Mouse (Mus musculus): ENCODE data around the gene G3bp1.

The G3bp1 gene

GRCm38 (mm10) chr11:55464707-55465106 lies 4.8 kb upstream of the G3bp1 start:
- no peak for DNase-seq (ENCODE audit: low spot score)

GRCm38 (mm10) chr11:55465177-55465576 lies 4.3 kb upstream of the G3bp1 start:
- no peak for DNase-seq (ENCODE audit: low spot score)

- DNase-seq (ENCODE audit: low spot score), result no peak
Observed at GRCm38 (mm10) chr11:55468012-55468411, 1.5 kb upstream of the G3bp1 start.

DNA sequence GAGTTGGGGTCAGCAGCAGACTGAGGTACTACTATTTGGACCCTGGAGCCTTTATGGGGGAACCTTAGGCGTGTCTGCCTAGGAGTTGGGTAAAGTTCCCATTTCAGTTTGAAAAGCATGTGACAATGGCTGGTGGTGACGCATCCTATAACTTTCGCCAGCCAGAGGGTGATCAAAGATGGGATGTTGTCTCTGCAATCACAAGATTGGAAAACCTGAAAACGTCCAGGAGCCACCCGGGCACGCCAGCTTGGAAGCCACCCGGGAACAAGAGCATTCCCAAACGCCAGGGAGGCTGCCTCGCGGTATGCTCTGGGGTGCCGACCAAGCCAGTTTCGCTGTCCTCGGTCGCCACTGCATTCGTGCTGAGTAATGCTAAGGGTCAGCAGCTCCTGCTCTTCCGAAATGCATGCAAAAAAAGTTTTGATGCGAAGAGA lies 856 bp upstream of the G3bp1 start:
- no peak for DNase-seq (ENCODE audit: low spot score)

DNA sequence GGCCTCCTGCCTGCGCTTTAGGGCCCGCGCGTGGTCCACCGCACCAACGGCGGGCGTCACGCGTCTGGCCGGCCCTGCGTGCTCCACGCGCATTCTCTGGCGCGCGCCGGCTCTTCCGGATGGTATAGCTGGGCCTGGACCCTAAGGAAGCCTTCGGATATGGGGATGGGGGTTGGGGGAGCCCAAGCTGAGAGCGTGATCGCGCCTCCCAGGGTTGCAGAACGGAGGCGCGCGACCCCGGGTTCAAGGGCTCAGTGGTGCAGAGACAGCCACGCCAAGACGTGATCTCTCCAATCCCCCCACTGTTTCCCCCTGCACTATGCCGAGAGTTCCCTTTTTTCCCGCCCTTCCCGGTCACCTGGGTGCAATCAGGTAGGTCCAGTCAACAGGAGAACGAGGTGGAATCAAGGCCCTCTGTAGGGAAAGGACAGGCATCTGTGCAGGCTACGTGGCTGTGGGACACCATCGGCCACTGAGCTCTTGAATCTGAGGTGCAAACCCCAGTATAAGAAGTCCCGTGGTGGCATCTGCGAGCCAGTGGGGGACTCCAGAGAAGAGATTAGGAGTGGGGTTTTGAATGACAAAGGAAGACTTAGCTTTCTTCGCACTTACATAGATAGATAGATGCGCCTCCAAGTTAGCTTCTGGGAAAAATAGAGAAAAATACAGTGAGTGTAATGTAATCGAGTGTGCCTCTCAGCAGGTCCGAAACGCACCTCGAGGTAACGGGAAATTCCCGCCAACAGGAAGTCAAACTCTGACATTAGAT lies 622 bp downstream of the G3bp1 start:
- peak; percentile 42 for DNase-seq (ENCODE audit: low spot score)

GRCm38 (mm10) chr11:55470761-55471160 lies 1.3 kb downstream of the G3bp1 start:
- no peak for DNase-seq (ENCODE audit: low spot score)

GRCm38 (mm10) chr11:55471467-55471866 lies 2.0 kb downstream of the G3bp1 start:
- DNase-seq (ENCODE audit: low spot score), result peak; percentile 36

GRCm38 (mm10) chr11:55473219-55473618 lies 3.7 kb downstream of the G3bp1 start:
- no peak for DNase-seq (ENCODE audit: low spot score)

DNA sequence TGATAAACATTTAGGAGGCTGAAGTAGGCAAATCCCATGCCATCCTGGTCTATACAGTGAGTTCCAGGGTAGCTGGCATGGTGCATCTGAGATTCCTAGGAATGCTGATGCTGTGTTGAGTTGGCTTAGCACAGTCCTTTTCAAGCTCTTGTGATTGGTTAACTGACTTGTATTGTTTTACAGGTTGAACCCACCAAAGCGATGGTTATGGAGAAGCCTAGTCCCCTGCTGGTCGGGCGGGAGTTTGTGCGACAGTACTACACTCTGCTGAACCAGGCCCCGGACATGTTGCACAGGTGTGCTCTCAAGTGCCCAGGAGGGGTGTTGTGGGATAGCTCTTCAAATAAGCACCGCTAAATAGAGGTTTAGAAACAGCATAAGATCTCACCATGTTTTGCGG lies 16.0 kb downstream of the G3bp1 start:
- DNase-seq (ENCODE audit: low spot score), result no peak

- no peak for DNase-seq (ENCODE audit: low spot score)
Observed at GRCm38 (mm10) chr11:55496158-55496557, 26.7 kb downstream of the G3bp1 start.

GRCm38 (mm10) chr11:55497885-55498284 lies 28.4 kb downstream of the G3bp1 start:
- peak; percentile 54 for DNase-seq (ENCODE audit: low spot score)

GRCm38 (mm10) chr11:55501955-55502531 lies 32.6 kb downstream of the G3bp1 start:
- DNase-seq (ENCODE audit: low spot score), result no peak

DNA sequence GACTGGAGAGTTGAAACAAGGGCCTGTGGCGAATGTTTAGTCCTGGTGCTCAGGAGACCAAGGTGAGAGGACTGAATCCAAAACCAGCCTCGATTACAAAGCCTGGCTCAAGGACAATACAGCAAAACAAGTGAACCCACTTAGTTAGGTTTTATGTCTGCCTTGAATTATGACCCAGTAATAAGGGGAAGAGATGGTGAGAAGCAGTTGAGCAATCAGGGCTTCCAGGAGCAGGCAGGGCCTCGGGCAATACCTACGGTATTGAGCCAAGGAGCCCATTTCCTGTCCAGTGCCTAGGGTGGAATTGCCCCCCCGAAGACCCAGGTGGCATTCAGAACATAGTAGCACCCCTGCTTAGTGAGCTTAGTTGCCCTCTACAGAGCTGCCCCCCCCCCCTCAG lies 33.4 kb downstream of the G3bp1 start:
- no peak for DNase-seq (ENCODE audit: low spot score)

- DNase-seq (ENCODE audit: low spot score), result no peak
Observed at GRCm38 (mm10) chr11:55505485-55505884, 36.0 kb downstream of the G3bp1 start.

- no peak for DNase-seq (ENCODE audit: low spot score)
Observed at GRCm38 (mm10) chr11:55511374-55511773, 41.9 kb downstream of the G3bp1 start.

DNA sequence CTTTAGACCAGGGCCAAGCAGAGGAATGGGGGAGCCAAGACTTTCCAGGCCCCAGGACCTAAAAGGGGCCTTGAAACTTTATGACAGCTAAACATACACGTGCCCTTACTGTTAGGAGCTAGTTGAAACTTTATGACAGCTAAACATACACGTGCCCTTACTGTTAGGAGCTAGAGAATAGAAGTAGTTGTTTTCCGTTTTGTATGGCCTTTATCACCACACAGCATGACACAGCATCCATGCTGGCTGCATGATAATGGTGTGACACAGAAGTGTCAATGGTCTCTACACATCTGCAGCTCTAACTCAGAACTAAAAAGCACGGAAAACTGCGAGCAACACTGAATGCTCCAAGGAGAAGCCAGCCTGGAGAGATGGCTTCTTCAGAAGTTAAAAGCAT lies 48.2 kb downstream of the G3bp1 start:
- no peak for DNase-seq (ENCODE audit: low spot score)

GRCm38 (mm10) chr11:55518806-55519674 lies 49.6 kb downstream of the G3bp1 start:
- DNase-seq (ENCODE audit: low spot score), result peak; percentile 36

- no peak for DNase-seq (ENCODE audit: low spot score)
Observed at GRCm38 (mm10) chr11:55530741-55531140, 61.3 kb downstream of the G3bp1 start.

DNA sequence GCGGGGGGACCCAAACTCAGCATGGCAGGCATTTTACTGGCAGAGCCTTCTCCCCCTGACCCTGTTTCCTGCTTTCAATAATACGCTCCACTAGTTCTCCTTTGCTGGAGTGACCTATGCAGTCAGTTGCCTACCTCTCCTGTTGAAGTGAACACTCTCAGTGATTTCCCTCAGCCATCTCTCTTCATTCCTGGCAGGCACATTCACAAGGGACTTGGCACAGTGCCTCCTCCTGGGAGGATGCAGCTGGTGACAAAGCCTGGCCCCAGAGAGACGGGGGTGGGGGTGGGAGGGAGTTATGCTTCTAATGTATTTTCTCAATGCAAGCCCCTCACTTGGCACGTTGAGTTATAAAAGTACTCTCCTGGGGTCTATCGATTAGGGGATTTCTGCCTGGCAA lies 63.9 kb downstream of the G3bp1 start:
- no peak for DNase-seq (ENCODE audit: low spot score)

DNA sequence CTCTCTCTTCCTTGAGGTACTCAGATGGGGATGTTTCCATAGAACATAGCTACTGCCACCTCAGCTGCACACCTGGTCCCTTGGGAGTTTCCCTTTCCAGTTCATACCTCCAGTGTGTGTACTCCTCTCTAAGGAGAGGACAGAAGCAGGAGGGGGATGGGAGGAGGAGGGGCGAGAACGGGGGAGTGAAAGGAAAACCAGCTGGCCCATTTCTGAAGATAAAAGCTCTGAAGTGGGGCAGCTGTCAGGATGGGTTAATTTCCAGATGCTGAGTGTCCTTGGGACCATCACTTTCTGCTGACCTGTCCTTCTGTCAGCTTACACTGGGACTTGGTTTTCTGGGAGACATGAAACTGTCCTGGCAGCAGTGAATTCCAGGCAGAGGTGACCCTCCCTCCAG lies 65.3 kb downstream of the G3bp1 start:
- DNase-seq (ENCODE audit: low spot score), result no peak

- DNase-seq (ENCODE audit: low spot score), result no peak
Observed at GRCm38 (mm10) chr11:55542128-55542527, 72.6 kb downstream of the G3bp1 start.

GRCm38 (mm10) chr11:55542671-55543070 lies 73.2 kb downstream of the G3bp1 start:
- DNase-seq (ENCODE audit: low spot score), result no peak

DNA sequence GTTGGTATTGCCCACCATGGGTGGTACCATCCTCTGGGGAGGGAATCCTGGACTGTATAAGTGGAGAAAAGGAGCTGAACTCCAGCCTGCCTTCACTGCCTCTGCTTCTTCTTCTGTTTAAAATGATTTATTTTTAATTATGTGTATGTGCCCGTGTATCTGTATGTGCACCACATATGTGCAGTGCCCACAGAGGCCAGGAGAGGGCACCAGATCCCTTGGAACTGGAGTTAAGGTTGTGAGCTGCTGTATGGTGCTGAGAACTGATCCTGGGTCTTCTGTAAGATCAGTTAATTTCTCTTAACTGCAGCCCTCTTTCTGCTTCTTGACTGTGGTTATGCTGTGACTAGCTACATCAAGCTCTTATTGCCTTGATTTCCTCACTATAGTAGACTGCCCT lies 76.2 kb downstream of the G3bp1 start:
- no peak for DNase-seq (ENCODE audit: low spot score)
